Mouse (Mus musculus): ENCODE measurements around the gene Lat.
"Not testable (repeated sequence)": the region's sequence is repeated elsewhere in the genome, so short reads cannot be mapped to it uniquely, and the experiment has no call there.

DNA sequence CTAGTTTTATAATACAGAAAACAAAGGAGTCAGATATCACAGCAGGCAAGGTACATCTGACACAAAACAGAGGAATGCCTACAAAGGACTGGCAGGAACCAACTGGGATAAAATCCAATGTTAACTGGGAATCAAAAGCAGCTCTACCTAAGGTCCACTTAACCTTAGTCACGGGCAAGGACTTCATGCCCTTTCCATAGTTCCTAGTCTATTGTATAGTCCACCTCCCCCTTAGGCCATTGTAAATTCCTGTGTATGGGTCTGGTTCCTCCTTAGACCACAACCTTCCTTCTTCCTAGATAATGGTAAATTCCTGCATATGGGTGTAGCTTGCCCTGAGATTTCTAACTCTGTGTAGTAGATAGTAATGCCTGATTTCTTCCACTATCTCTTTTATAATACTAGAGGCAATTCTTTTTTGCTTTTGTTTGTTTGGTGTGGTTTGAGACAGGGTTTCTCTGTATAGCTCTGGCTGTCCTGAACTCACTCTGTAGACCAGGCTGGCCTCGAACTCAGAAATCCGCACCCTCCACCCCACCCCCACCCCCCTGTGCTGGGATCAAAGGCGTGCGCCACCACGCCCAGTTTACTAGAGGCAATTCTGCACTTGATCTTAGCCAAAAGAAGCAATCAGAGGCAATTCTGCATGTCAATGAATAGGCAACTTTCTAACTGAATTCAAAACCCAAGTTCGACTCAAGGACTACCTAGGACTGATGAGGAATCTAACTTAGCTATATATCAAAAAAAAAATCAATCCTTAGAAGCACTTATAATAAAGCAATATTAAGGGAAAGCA, 22.9 kb upstream of the Lat start:
- TF ChIP-seq POLR2A (IDR thresholded peaks at IDR 0.05; ENCODE audit: control insufficient read depth, low read depth, low read length); CTCF (IDR thresholded peaks at IDR 0.05; ENCODE audit: control insufficient read depth, insufficient read depth, insufficient replicate concordance, low read depth, low read length): not testable (repeated sequence)
